Mouse (Mus musculus) gastrocnemius, postnatal 36 days (tissue): ENCODE results near the gene S1pr5. TPM values are rescaled to one million over a fixed set of nuclear protein-coding genes. Genes with fewer than 3 reads are reported as not detected.
"Not testable (repeated sequence)": the region's sequence is repeated elsewhere in the genome, so short reads cannot be mapped to it uniquely, and the experiment has no call there.

Source experiments
- DNase-seq, 2 experiments: peaks; one replicate each; pipeline ENCODE4 v3.0.0; 2022
- intact Hi-C: fragments of 180-260 bp; cut with DNase I; formaldehyde crosslinking; loops from one replicate; pipeline ENCODE4 v1.15.1; 2025
- total RNA-seq, 2 experiments: library from RNA; stranded (reverse); gene quantifications; 2 replicates each; pipeline ENCODE4 v1.2.3; 2021

S1pr5 gene
- total RNA-seq, 2 experiments from 2014 or later = 0.12 TPM; not detected in 1

GRCm38 (mm10) chr9:21213617-21214190 is 34.5 kb downstream of the S1pr5 start:
- intact Hi-C loops = loop anchor here (5.0 kb wide), 1 partner anchor 56 kb away; no protein-coding TSS in a partner anchor
- DNase-seq = no peak

GRCm38 (mm10) chr9:21211624-21212023 is 36.6 kb downstream of the S1pr5 start:
- intact Hi-C loops = loop anchor here (5.0 kb wide), 1 partner anchor 54 kb away; no protein-coding TSS in a partner anchor
- DNase-seq = no peak

- DNase-seq = no peak
- intact Hi-C loops = loop anchor here (5.0 kb wide), 1 partner anchor 54 kb away; no protein-coding TSS in a partner anchor
Measured at GRCm38 (mm10) chr9:21210821-21211220, 37.4 kb downstream of the S1pr5 start.

DNA sequence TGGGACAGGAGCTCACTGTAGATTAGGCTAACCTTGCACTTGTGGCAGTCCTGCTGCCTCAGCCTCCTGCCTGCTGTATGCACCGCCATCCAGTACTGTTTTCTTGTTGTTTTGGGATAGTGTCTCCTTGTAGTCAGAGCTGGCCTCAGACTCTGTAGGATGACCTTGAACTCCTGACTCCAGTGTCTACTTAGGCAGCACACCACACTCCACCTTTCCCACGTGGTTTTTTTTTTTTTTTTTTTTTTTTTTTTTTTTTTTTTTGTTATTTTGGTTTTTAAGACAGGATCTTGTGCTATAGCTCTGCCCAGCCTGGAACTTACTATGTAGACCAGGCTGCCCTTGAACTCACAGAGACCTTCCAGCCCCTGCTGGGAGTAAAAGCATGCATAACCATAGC is 39.6 kb downstream of the S1pr5 start:
- DNase-seq = no peak
- intact Hi-C loops = no loop called here

DNA sequence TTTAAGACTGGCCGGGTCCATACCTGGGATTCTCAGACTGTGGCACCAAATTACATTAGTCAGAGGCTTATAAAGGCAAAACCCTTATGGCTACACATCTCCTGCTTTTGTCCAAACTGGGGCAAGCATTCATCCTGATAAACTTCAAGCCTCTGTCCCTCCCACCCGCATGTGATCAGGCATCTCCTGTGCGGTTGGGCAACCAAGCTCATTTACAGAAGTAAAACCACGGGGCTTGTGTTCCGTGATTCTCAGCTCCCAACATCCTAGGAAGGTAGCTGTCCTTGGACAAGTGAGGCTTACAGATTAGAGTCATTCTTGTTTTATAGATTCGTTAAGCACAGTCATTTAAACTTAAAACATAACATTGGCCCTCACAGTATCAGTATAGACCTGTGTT is 41.4 kb downstream of the S1pr5 start:
- no peak for DNase-seq
- intact Hi-C loops = no loop called here

GRCm38 (mm10) chr9:21204528-21205272 is 43.5 kb downstream of the S1pr5 start:
- intact Hi-C loops = no loop called here
- no peak for DNase-seq

GRCm38 (mm10) chr9:21204156-21204527 is 44.1 kb downstream of the S1pr5 start:
- intact Hi-C loops = no loop called here
- DNase-seq = no peak

DNA sequence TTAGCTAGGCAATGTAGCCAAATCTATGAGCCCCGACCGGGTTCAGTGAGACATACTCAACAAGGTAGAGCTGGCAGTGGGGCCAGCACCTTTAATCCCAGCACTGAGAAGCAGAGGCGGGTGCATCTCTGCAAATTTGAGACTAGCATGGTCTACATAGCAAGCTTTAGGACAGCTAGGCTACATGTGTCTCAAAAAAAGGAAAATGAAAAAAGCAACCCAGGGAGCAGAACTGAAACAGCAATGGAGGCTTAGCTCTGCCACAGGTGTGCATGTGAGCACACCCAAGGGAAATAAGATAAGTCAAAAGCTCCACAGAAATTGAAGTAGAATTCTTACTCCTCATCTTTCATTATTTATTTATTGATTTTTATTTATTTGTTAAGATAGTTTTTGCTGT is 49.3 kb downstream of the S1pr5 start:
- intact Hi-C loops = no loop called here
- DNase-seq = no peak

DNA sequence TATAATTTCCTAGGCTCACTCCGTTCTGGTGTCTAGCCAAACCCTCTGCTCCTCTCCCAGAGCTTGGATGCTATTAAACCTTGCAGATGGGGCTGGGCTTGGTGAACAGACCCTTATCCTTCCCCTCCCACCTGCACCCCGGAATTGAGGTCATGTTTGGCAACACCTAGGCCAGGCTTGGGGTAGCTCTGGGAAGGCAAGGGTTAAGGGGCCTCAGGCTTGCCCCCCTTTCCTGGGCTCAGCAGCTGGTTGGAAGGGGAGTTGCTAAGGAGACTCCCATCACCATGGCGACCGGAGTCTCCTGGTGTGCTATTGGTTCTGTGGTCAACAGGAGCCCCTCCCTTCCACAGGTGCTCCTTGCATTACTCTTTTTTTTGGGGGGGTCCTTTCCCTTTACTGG is 50.3 kb downstream of the S1pr5 start:
- no peak for DNase-seq
- intact Hi-C loops = no loop called here

GRCm38 (mm10) chr9:21196521-21197433 is 51.5 kb downstream of the S1pr5 start:
- intact Hi-C loops = no loop called here
- DNase-seq = no peak

DNA sequence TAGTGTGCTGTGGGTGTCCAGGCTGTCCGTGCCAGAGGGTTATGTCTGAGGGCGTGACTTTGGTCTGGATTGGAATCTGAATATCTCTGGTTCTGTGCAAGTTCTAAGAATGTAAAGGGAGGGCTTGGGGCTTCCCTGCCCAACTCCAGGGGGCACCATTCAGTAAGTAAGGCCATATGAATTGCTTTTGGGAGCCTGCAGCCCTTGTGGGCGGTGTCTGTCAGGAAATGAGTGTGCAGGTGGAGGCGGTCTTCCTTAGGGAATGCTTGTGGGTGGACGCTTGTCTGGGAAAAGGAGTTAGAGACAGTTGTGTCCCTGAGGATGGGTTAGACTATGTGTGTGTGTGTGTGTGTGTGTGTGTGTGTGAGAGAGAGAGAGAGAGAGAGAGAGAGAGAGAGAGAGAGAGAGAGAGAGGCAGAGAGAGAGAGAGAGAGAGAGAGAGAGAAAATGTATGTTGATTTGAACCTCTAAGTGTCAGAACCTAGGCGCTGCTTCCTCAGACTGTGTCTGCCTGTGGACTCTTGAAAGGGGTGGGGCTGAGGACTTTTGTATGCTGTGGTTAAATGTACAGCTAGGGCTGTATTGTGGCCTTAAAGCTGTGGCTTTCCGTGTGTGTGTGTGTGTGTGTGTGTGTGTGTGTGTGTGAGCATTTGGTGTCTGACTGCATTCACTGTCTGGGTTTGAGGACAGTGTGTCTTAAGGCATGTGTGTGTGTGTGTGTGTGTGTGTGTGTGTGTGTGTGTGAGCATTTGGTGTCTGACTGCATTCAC is 52.3 kb downstream of the S1pr5 start:
- intact Hi-C loops, DNase-seq: not testable (repeated sequence)

GRCm38 (mm10) chr9:21194787-21195493 is 53.3 kb downstream of the S1pr5 start:
- no peak for DNase-seq
- intact Hi-C loops = no loop called here

GRCm38 (mm10) chr9:21193786-21194185 is 54.5 kb downstream of the S1pr5 start:
- DNase-seq = no peak
- intact Hi-C loops = no loop called here

Other genes with a start within 250 kb of the S1pr5 start
- 10 to 100 TPM; 58.5 to 58.7 TPM for gene Mrpl4, start 245.7 kb downstream of the S1pr5 start, total RNA-seq
- gene Icam1, start 232.5 kb downstream of the S1pr5 start, total RNA-seq = 1 to 10 TPM; 1.9 to 2.1 TPM
- 1 to 10 TPM; 1.2 to 1.7 TPM for gene Icam4, start 219.1 kb downstream of the S1pr5 start, total RNA-seq
- not detected for gene Icam5, start 216.4 kb downstream of the S1pr5 start, total RNA-seq
- not detected for gene Zglp1, start 181.3 kb downstream of the S1pr5 start, total RNA-seq
- gene Gm49373, start 175.3 kb downstream of the S1pr5 start, total RNA-seq = under 1 TPM in 1 of 2 experiments, not detected in 1; 0.17 TPM
- 10 to 100 TPM; 37.5 to 40.4 TPM for gene Fdx1l, start 174.8 kb downstream of the S1pr5 start, total RNA-seq
- 1 to 10 TPM; 1.6 TPM for gene Gm38431, start 156.4 kb downstream of the S1pr5 start, total RNA-seq
- gene Raver1, start 156.4 kb downstream of the S1pr5 start, total RNA-seq = 10 to 100 TPM; 13.8 to 17.9 TPM
- gene Tyk2, start 117.2 kb downstream of the S1pr5 start, total RNA-seq = 1 to 10 TPM; 4.2 to 4.4 TPM
- gene Cdc37, start 98.5 kb downstream of the S1pr5 start, total RNA-seq = 100 to 1,000 TPM; 123 to 126 TPM
- gene Pde4a, start 82.7 kb downstream of the S1pr5 start, total RNA-seq = 10 to 100 TPM; 42.2 to 53.9 TPM
- 10 to 100 TPM; 56.5 to 58.3 TPM for gene Keap1, start 9.1 kb downstream of the S1pr5 start, total RNA-seq
- gene Atg4d, start 16.9 kb upstream of the S1pr5 start, total RNA-seq = 10 to 100 TPM; 62.0 to 65.7 TPM
- 10 to 100 TPM in 1 of 2 experiments, 1 to 10 TPM in 1; 9.1 to 11.6 TPM for gene Kri1, start 39.5 kb upstream of the S1pr5 start, total RNA-seq
- 10 to 100 TPM in 1 of 2 experiments, 1 to 10 TPM in 1; 8.4 to 10.1 TPM for gene Cdkn2d, start 43.0 kb upstream of the S1pr5 start, total RNA-seq
- gene Ap1m2, start 63.9 kb upstream of the S1pr5 start, total RNA-seq = not detected
- 100 to 1,000 TPM; 135 to 148 TPM for gene Slc44a2, start 72.3 kb upstream of the S1pr5 start, total RNA-seq
- gene Ilf3, start 119.4 kb upstream of the S1pr5 start, total RNA-seq = 10 to 100 TPM; 17.2 to 19.4 TPM
- gene Qtrt1, start 163.4 kb upstream of the S1pr5 start, total RNA-seq = 1 to 10 TPM; 5.2 to 6.2 TPM
- gene Dnm2, start 176.5 kb upstream of the S1pr5 start, total RNA-seq = 10 to 100 TPM; 36.8 to 37.2 TPM